Mouse (Mus musculus): ENCODE measurements around the gene Dennd1b.

- TF ChIP-seq CTCF (IDR thresholded peaks at IDR 0.05; ENCODE audit: borderline replicate concordance, insufficient read depth, low read depth, low read length) (no peak), POLR2A (IDR thresholded peaks at IDR 0.05; ENCODE audit: borderline replicate concordance, insufficient read depth, low read length) (no peak)
These were observed 182.3 kb downstream of the Dennd1b start for GRCm38 (mm10) chr1:139145516-139145915.
